Mouse (Mus musculus) heart, postnatal 0 days (tissue): ENCODE data around the gene Csnk1d.

Experiments
- CTCF ChIP-seq: IDR thresholded peaks from 2 replicates; pipeline ENCODE4 v1.5.1; 2016; ENCODE audit warnings: antibody characterized with exemption, control low read depth, low read depth
- EP300 ChIP-seq: IDR thresholded peaks from 2 replicates; pipeline ENCODE4 v1.6.1; 2016; ENCODE audit warnings: antibody characterized with exemption, low read depth

GRCm38 (mm10) chr11:120962050-120962771 lies 28.9 kb downstream of the Csnk1d start:
- no peak for TF ChIP-seq CTCF
- TF ChIP-seq EP300: no peak
